Mouse (Mus musculus): ENCODE data around the gene Dgkh.

GRCm38 (mm10) chr14:78539821-78540220, 192.8 kb downstream of the Dgkh start:
- no peak for TF ChIP-seq E2F4 (IDR thresholded peaks at IDR 0.05; ENCODE audit: insufficient read depth)
- no peak for TF ChIP-seq USF1 (IDR thresholded peaks at IDR 0.05; ENCODE audit: low read depth)
- no peak for TF ChIP-seq MAX (IDR thresholded peaks at IDR 0.05; ENCODE audit: low read depth)

All from myocyte (in vitro differentiated cells).